Mouse (Mus musculus) lung, embryonic 16.5 days (tissue): Measurements from ENCODE around the gene Rfc4. TPM values are rescaled to one million over a fixed set of nuclear protein-coding genes. Genes with fewer than 3 reads are reported as not detected.
A peak's percentile ranks its signal among the peaks of the same experiment; 100 is the strongest.

ENCODE experiments used
- ATAC-seq: fragments of 200-750 bp; cut with Nextera tagmentation; 2 replicates; pipeline ENCODE4 v1.8.0; 2017; ENCODE audit warnings: low read depth, mild to moderate bottlenecking, moderate library complexity
- H3K27ac ChIP-seq: fragments of 300-500 bp; sonication (generic); 2 replicates; pipeline ENCODE4 v1.5.1; 2014; ENCODE audit warnings: mild to moderate bottlenecking, control low read depth, low read length
- H3K27me3 ChIP-seq: fragments of 300-500 bp; sonication (generic); 2 replicates; pipeline ENCODE4 v1.6.1; 2014; ENCODE audit warnings: low read depth, low read length, mixed read lengths; ENCODE audit not compliant: control insufficient read depth, insufficient read depth
- H3K36me3 ChIP-seq: fragments of 300-500 bp; sonication (generic); 2 replicates; pipeline ENCODE4 v1.6.1; 2014; ENCODE audit warnings: low read length; ENCODE audit not compliant: control insufficient read depth, insufficient read depth
- H3K4me1 ChIP-seq: fragments of 300-500 bp; sonication (generic); replicated peaks from 2 replicates; pipeline ENCODE4 v1.6.1; 2014; ENCODE audit warnings: low read length, mixed read lengths; ENCODE audit not compliant: control insufficient read depth, insufficient read depth
- H3K4me2 ChIP-seq: fragments of 300-500 bp; sonication (generic); 2 replicates; pipeline ENCODE4 v1.6.1; 2014; ENCODE audit warnings: low read depth, low read length, control low read depth
- H3K4me3 ChIP-seq: fragments of 300-500 bp; sonication (generic); 2 replicates; pipeline ENCODE4 v1.5.1; 2014; ENCODE audit warnings: mild to moderate bottlenecking, low read length, control low read depth
- H3K9ac ChIP-seq: fragments of 300-500 bp; sonication (generic); 2 replicates; pipeline ENCODE4 v1.6.1; 2014; ENCODE audit warnings: low read length, control low read depth
- H3K9me3 ChIP-seq: fragments of 300-500 bp; sonication (generic); 2 replicates; pipeline ENCODE4 v1.6.1; 2016; ENCODE audit warnings: low read length; ENCODE audit not compliant: control insufficient read depth
- WGBS: fragments of 180-500 bp; shearing (Covaris S2); extraction: QIAGEN DNeasy Blood & Tissue Kit; methylation state at CpG from one replicate; pipeline ENCODE4 v1.1.7; 2014; 5-methylcytosine and 5-hydroxymethylcytosine counted together
- polyA plus RNA-seq: library from polyadenylated mRNA; unstranded; fragments of >200 nt; fragmentation: Nextera tagmentation; extraction: Ambion mirVana; gene quantifications from 2 replicates; pipeline ENCODE4 v1.2.1, GENCODE M21; 2015

Rfc4 gene
- polyA plus RNA-seq, 1 experiment from 2014 or later: 123 TPM

DNA sequence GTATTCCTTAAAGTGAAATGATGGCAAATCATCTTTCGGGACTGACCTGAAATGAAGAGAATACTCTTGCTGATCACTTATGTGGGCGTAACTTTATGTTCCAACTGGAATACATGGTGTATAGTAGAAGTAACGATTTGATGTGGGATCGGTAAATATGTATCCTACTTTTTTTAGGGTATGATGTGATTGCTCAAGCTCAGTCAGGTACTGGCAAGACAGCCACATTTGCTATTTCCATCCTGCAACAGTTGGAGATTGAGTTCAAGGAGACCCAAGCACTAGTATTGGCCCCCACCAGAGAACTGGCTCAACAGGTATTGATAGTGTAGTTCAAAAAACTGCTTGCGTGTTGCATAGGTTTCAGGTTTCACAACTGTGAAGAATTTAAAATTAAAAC, 18.6 kb downstream of the Rfc4 start:
- H3K36me3 ChIP-seq: peaks cover 39% of the 10 kb centered on the region
- peak overlapping the region; percentile 90 for H3K4me2 ChIP-seq
- no peaks in the 10 kb centered on the region for H3K27me3 ChIP-seq
- peak overlapping the region; percentile 27 for H3K27ac ChIP-seq
- ATAC-seq: no peak
- peaks cover 20% of the 10 kb centered on the region for H3K4me1 ChIP-seq
- H3K9ac ChIP-seq: peak overlapping the region; percentile 96
- peak overlapping the region; percentile 77 for H3K4me3 ChIP-seq
- no peaks in the 10 kb centered on the region for H3K9me3 ChIP-seq
- 3% methylated on average over 5 of the region's 5 CpGs for WGBS

DNA sequence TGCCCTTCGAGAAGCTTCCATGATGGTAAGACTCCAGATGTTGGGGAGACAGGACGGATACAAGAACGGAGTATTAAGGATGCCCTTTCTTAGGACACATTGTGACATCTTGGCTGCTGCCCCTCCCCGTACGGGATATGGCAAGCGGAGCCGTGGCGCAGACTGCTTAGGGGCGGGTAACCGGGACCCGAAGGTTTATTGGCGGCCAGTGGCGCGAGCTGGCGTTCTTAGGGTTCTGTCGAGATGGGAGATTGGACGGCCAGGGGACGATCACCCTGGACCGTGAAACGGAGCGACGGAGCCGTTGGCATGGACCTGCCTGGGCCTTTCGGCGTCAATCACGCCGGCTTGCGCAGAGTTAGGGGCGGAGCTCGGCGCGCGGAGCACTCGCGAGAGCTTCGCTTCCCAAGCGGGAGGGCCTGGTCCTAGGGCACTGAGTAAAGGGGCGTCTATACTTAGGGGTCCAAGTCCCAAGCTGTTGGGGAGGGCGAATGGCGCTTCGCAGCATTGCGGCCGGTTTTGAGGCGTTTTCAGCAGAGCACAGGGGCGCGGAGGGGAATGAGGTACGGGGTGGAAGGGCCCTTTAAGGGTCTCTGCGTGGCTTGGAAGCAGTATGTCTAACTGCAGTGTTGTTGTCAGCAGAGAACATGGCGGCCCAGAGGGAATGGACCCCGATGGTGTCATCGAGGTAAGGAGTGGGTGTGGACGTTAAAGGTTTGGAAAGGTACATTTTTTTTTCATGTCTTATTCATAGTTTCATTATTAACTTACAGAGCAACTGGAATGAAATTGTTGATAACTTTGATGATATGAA, 19.4 kb downstream of the Rfc4 start:
- Histone ChIP-seq H3K9ac (peak overlapping the region; percentile 96), H3K9me3 (no peaks in the 10 kb centered on the region), H3K27ac (peak overlapping the region; percentile 96), H3K4me2 (peak overlapping the region; percentile 90), H3K36me3 (peaks cover 37% of the 10 kb centered on the region), H3K27me3 (no peaks in the 10 kb centered on the region), H3K4me3 (peak overlapping the region; percentile 77), H3K4me1 (peaks cover 20% of the 10 kb centered on the region)
- WGBS: under 1% methylated on average over 52 of the region's 52 CpGs
- peak; percentile 87 for ATAC-seq

DNA sequence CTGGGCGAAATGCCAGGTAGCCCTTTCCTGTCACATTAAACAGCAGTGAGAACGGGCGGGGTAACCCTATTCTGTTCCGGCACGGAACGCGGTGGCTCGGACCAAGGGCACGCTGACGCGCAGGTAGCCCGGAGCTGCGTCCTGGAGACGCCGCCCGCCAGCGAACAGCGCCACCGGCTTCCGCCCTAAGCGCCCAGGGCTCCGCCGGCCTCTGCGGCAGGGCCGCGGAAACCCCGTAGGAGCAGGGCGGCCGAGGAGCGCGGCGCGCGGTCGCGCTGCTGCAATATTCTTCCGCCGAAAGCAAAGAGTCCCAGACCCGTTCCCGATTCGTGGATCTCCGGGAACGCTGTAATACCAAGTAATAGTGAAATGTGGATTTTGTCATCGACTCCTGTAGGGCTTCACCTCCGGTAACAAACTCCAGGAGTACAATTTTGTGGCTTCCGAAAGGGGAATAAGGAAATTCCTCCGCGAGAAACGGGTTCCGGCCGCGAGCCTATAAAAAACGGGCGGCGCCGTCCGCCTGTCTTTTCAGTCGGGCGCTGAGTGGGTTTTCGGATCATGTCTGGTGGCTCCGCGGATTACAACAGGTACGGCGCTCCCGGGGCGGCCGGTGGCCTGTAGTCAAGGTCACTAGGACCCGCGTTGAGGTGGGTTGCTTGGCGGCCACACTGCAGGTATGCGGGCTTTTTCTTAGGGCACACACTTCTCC, 20.1 kb downstream of the Rfc4 start, which contains the start of gene Eif4a2:
Eif4a2 (plus strand) TSS at position 214 of the 712 bp plus-strand sequence.
- under 1% methylated on average over 71 of the region's 71 CpGs for WGBS
- ATAC-seq: peak; percentile 93
- peak within 1 kb of the TSS; percentile 96 for H3K27ac ChIP-seq
- no peaks in the 10 kb centered on the region for H3K27me3 ChIP-seq
- no peaks in the 10 kb centered on the region for H3K9me3 ChIP-seq
- peak within 1 kb of the TSS; percentile 90 for H3K4me2 ChIP-seq
- peaks cover 16% of the 10 kb centered on the region for H3K4me1 ChIP-seq
- H3K4me3 ChIP-seq: peak within 1 kb of the TSS; percentile 77
- peaks cover 31% of the 10 kb centered on the region for H3K36me3 ChIP-seq
- peak within 1 kb of the TSS; percentile 96 for H3K9ac ChIP-seq

DNA sequence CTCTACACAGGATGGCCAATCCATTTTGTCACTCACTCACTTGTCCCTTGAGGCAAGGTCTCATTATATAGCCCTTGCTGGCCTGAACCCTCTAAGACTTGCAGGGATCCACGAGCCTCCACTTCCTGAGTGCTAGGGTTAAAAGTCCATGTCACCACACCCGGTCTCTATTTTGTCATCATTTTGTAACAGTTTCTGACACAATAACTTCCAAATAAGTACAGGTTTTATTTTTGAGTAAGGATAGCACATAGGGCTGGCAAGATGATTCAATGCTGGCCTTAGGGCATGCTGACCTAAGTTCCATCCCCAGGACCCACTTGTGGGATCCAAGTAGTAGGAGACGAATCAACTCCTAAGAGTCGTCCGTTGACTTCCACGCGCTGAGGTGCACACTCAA, 21.4 kb downstream of the Rfc4 start:
- no peak for ATAC-seq

DNA sequence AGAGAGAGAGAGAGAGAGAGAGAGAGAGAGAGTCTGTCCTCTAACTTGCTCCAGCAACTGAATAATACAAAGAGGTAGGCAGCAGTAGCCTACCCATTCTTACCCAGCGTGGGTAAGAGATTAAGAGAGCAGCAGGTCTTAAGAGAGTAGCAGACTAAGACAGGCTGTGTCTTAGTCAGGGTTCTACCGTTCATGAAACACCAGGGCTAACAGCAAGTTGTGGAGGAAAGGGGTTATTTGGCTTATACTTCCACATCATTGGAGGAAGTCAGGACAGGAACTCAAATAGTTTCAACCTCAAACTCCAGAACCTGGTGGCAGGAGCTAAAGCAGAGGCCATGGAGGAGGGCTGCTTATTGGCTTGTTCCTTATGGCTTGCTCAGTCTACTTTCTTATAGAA, 23.7 kb downstream of the Rfc4 start:
- ATAC-seq: no peak
- no peak overlapping the region for H3K9ac ChIP-seq

More for the DNA sequence above, 21.4 kb downstream of the Rfc4 start:
- no peak overlapping the region for H3K4me2 ChIP-seq
- no peaks in the 10 kb centered on the region for H3K27me3 ChIP-seq
- H3K9me3 ChIP-seq: no peaks in the 10 kb centered on the region
- H3K4me1 ChIP-seq: peaks cover 13% of the 10 kb centered on the region
- H3K36me3 ChIP-seq: peaks cover 19% of the 10 kb centered on the region
- 58% methylated on average over 7 of the region's 7 CpGs for WGBS
- no peak overlapping the region for H3K27ac ChIP-seq
- no peak overlapping the region for H3K9ac ChIP-seq
- H3K4me3 ChIP-seq: no peak overlapping the region

DNA sequence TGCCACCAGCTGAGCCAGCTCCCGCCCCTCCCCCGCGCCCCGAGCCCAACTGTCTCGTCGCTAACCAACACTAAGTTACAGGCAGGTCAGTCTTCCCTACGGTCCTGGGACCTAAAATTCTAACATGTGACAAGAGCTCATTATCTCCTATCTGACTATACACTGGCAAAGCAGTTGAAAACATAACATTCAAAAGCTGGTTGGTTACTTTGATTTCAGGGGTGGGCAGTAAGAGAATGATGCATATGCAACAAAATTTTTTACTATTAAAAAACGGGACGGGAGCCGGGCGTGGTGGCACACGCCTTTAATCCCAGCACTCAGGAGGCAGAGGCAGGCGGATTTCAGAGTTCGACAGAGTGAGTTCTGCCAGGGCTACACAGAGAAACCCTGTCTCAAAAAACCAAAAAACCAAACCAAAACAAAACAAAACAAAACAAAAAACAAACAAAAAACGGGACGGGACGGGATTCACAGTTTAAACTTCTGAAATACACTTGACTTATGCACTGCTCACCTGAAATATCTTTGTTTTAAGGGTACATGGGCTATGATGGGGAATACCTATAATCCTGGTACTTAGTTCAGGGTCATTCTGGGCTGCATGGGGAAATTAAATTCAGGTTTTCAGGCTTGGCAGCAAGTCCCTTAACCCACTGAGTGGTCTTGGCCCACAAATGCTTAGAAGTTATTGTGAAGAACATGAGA, 24.3 kb downstream of the Rfc4 start:
- H3K4me1 ChIP-seq: peaks cover 11% of the 10 kb centered on the region; the same call in 1 of the 2 replicates
- H3K27ac ChIP-seq: no peak overlapping the region
- no peaks in the 10 kb centered on the region for H3K9me3 ChIP-seq
- H3K4me2 ChIP-seq: peak overlapping the region; percentile 61
- H3K27me3 ChIP-seq: no peaks in the 10 kb centered on the region
- no peaks in the 10 kb centered on the region for H3K36me3 ChIP-seq
- WGBS: 31% methylated on average over 17 of the region's 17 CpGs
- peak overlapping the region; percentile 61 for H3K9ac ChIP-seq
- no peak for ATAC-seq
- peak overlapping the region; percentile 43 for H3K4me3 ChIP-seq

More for the DNA sequence above, 23.7 kb downstream of the Rfc4 start:
- peaks cover 2% of the 10 kb centered on the region for H3K36me3 ChIP-seq
- no peak overlapping the region for H3K4me3 ChIP-seq
- H3K27ac ChIP-seq: no peak overlapping the region
- H3K9me3 ChIP-seq: no peaks in the 10 kb centered on the region
- H3K27me3 ChIP-seq: no peaks in the 10 kb centered on the region
- H3K4me1 ChIP-seq: peaks cover 11% of the 10 kb centered on the region; the same call in 1 of the 2 replicates
- 51% methylated on average over 2 of the region's 2 CpGs for WGBS
- H3K4me2 ChIP-seq: no peak overlapping the region

DNA sequence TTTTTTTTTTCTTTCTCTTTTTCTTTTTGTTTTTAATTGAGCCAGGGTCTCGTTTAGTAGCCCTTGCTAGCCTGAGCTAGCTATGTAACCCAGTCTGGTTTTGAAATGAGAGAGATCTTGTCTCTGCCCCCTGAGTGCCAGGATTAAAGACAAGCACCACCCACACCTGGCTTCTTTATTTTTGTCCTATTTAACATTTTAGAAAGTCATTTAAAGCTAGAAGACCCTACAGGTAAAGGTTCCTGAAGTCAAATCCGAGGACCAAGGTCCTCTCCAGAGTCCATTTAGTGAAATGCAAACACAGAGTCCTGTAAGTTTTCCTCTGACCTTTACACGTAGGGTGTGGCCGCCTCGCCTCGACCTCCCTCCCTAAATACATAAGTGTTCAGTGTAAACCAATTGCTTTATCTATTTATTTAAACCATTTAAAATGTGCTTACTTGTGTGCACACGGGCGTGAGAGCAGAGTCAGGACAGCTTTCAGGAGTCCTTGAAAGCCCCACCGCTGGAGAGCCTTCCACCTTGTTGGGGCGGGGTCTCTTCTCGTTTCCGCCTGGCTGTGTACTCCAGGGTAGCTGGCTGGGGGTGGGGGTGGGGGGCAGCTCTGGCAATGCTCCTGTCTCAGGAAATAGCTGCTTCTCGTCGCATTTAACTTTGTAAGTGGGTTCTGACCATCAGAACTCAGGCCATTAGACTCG, 25.0 kb downstream of the Rfc4 start:
- Histone ChIP-seq H3K4me2 (peak overlapping the region; percentile 61), H3K4me3 (peak overlapping the region; percentile 43), H3K27ac (no peak overlapping the region), H3K4me1 (peaks cover 11% of the 10 kb centered on the region; the same call in 1 of the 2 replicates), H3K27me3 (no peaks in the 10 kb centered on the region), H3K9ac (peak overlapping the region; percentile 61), H3K36me3 (no peaks in the 10 kb centered on the region), H3K9me3 (no peaks in the 10 kb centered on the region)
- no peak for ATAC-seq
- 8% methylated on average over 15 of the region's 15 CpGs for WGBS

DNA sequence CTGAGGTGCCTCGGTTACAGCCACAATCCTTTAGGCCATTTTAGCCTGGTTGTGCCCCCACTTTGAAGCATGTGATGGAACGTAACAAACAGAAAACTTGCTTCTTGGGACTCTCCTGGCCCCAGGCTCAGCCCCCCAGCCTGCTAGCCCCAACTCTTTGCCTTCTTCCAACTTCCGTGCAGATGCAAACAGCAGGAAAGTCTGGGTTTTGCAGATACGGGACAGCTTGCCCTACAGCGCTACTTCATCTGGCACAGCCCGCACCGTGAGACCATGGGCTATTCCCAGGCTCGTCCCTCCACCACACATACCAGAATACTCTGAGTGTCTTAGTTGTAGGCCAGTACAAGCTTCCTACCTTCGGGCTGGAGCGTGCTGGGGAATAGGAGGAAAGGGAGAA, 26.9 kb downstream of the Rfc4 start:
- Histone ChIP-seq H3K4me1 (peaks cover 11% of the 10 kb centered on the region; the same call in 1 of the 2 replicates), H3K36me3 (no peaks in the 10 kb centered on the region), H3K9ac (peak overlapping the region; percentile 65), H3K27me3 (no peaks in the 10 kb centered on the region), H3K9me3 (no peaks in the 10 kb centered on the region), H3K4me3 (peak overlapping the region; percentile 44), H3K4me2 (peak overlapping the region; percentile 64), H3K27ac (no peak overlapping the region)
- ATAC-seq: peak; percentile 18
- 15% methylated on average over 10 of the region's 10 CpGs for WGBS
